Mouse (Mus musculus): ENCODE data around the gene Higd1a. TPM values are rescaled to one million over a fixed set of nuclear protein-coding genes. Genes with fewer than 3 reads are reported as not detected.

Gene Higd1a
- polyA plus RNA-seq, 1 experiment from 2014 or later = 135 TPM

DNA sequence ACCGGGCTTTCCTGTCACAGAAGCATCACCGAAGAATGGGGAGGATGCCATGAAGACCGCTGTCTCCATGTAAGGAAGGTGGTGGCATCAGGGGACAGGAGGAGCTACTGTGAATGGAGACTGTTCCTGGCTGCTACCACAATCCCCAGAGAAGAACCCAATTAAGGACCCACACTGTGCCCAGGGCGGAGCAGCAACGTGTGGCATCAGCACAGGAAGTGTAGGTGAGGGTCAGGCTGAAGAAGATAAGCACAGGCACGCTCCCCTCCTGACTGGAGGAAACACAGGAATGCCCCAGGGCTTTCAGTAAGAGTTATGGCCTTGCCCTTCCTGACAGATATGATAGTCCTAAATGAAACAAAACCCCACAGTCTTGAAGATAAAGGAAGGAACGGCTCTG is 55.4 kb downstream of the Higd1a start:
- Histone ChIP-seq H3K9me3 (ENCODE audit: control insufficient read depth, low read length) (no peaks in the 10 kb centered on the region), H3K9ac (replicated peaks; ENCODE audit: low read length) (no peak overlapping the region), H3K4me1 (ENCODE audit: control insufficient read depth, insufficient read depth, low read length) (no peaks in the 10 kb centered on the region), H3K4me3 (replicated peaks; ENCODE audit: low read depth, low read length) (no peak overlapping the region), H3K4me2 (ENCODE audit: low read length) (no peak overlapping the region), H3K36me3 (ENCODE audit: control insufficient read depth, insufficient read depth, low read length) (no peaks in the 10 kb centered on the region), H3K27me3 (ENCODE audit: control insufficient read depth, insufficient read depth, low read length) (no peaks in the 10 kb centered on the region), H3K27ac (replicated peaks; ENCODE audit: low read depth, low read length) (no peak overlapping the region)
- ATAC-seq (ENCODE audit: low FRiP score, low TSS enrichment) = no peak
- DNase-seq = no peak
- WGBS = 82% methylated on average over 7 of the region's 7 CpGs

DNA sequence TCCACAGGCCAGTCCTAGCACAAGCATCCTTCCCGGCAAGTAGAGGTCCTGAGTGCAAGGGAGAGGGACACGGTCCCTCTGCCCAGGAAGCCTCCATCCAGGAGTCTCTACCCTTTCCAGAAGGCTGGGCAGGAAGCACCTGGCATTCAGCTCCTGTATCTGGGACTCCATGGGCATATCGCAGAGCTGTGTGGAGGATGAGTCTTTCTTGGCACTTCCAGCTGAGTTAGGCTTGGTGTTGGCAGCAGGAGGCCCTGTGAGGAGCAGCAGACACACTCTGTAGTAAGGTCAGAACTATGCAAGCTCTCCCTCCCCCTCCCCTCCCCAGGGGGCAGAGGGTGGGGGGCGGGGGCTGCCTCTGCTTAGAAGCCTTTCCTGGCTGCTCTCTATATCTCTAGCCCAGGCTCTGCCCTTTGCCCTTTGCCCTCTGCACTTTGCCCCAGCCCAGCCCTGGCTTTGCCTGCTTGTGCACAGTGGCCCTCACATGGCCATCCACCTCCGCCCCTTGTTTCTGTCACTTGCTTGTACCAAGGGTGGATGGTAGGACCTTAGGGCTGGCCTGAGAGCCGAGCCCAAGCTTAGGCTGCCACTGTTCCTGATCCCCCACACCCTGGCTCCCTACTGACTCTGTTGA is 59.2 kb downstream of the Higd1a start:
- no peak for DNase-seq
- Histone ChIP-seq H3K4me1 (ENCODE audit: control insufficient read depth, insufficient read depth, low read length) (no peaks in the 10 kb centered on the region), H3K4me2 (ENCODE audit: low read length) (no peak overlapping the region), H3K36me3 (ENCODE audit: control insufficient read depth, insufficient read depth, low read length) (no peaks in the 10 kb centered on the region), H3K9me3 (ENCODE audit: control insufficient read depth, low read length) (no peaks in the 10 kb centered on the region), H3K27me3 (ENCODE audit: control insufficient read depth, insufficient read depth, low read length) (no peaks in the 10 kb centered on the region), H3K27ac (replicated peaks; ENCODE audit: low read depth, low read length) (no peak overlapping the region), H3K9ac (replicated peaks; ENCODE audit: low read length) (no peak overlapping the region), H3K4me3 (replicated peaks; ENCODE audit: low read depth, low read length) (no peak overlapping the region)
- ATAC-seq (ENCODE audit: low FRiP score, low TSS enrichment) = no peak
- 36% methylated on average over 6 of the region's 6 CpGs for WGBS

Other genes starting within 250 kb of the Higd1a start
- not detected in 2 replicates for gene Lyzl4, start 216.3 kb downstream of the Higd1a start, polyA plus RNA-seq (2014; fragmentation: Nextera tagmentation; extraction: Ambion mirVana)
- 0.08 and 0.25 TPM in 2 replicates for gene Vipr1, start 215.6 kb downstream of the Higd1a start, polyA plus RNA-seq (2014; fragmentation: Nextera tagmentation; extraction: Ambion mirVana)
- gene Sec22c, start 152.9 kb downstream of the Higd1a start, polyA plus RNA-seq (2014; fragmentation: Nextera tagmentation; extraction: Ambion mirVana) = 20.0 and 27.7 TPM in 2 replicates
- gene Ss18l2, start 148.0 kb downstream of the Higd1a start, polyA plus RNA-seq (2014; fragmentation: Nextera tagmentation; extraction: Ambion mirVana) = 164 and 190 TPM in 2 replicates
- gene Nktr, start 139.2 kb downstream of the Higd1a start, polyA plus RNA-seq (2014; fragmentation: Nextera tagmentation; extraction: Ambion mirVana) = 61.5 and 73.0 TPM in 2 replicates
- gene Zfp651, start 99.0 kb downstream of the Higd1a start, polyA plus RNA-seq (2014; fragmentation: Nextera tagmentation; extraction: Ambion mirVana) = 15.8 and 17.5 TPM in 2 replicates
- gene Klhl40, start 80.8 kb downstream of the Higd1a start, polyA plus RNA-seq (2014; fragmentation: Nextera tagmentation; extraction: Ambion mirVana) = 1.1 and 1.9 TPM in 2 replicates
- gene Hhatl, start 65.9 kb downstream of the Higd1a start, polyA plus RNA-seq (2014; fragmentation: Nextera tagmentation; extraction: Ambion mirVana) = 0.12 and 0.24 TPM in 2 replicates
- gene Ccdc13, start 18.9 kb downstream of the Higd1a start, polyA plus RNA-seq (2014; fragmentation: Nextera tagmentation; extraction: Ambion mirVana) = 2.3 and 2.9 TPM in 2 replicates
- gene Ackr2, start 40.0 kb upstream of the Higd1a start, polyA plus RNA-seq (2014; fragmentation: Nextera tagmentation; extraction: Ambion mirVana) = 3.2 and 4.5 TPM in 2 replicates
- gene Cyp8b1, start 57.9 kb upstream of the Higd1a start, polyA plus RNA-seq (2014; fragmentation: Nextera tagmentation; extraction: Ambion mirVana) = not detected in 2 replicates
- gene Fam198a, start 92.6 kb upstream of the Higd1a start, polyA plus RNA-seq (2014; fragmentation: Nextera tagmentation; extraction: Ambion mirVana) = 0.80 and 0.81 TPM in 2 replicates
- gene Pomgnt2, start 138.7 kb upstream of the Higd1a start, polyA plus RNA-seq (2014; fragmentation: Nextera tagmentation; extraction: Ambion mirVana) = 22.4 and 23.0 TPM in 2 replicates